Mouse (Mus musculus): ENCODE results near the gene Camk1d. TPM values are rescaled to one million over a fixed set of nuclear protein-coding genes. Genes with fewer than 3 reads are reported as not detected.
"Not testable (repeated sequence)": the region's sequence is repeated elsewhere in the genome, so short reads cannot be mapped to it uniquely, and the experiment has no call there.

Camk1d gene
- polyA plus RNA-seq, 1 experiment from 2014 or later: 10.4 TPM

DNA sequence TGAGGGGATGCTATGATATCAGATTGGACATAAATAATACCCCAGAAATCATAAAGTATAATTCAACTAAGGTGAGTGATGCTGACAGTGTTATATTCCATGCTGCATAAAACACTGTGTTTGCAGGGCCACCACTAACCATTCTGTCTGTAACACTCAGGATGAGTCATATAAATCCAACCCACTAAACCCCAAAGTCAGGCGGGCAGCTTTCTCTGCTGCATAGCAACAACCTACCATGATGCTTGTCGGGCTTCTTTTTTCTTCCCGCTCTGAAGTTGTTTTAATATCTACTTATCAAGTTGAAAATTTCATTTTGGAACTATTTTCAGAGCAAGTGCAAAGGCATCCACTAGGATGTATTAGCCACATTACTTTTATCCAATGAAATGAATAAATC, 161.1 kb downstream of the Camk1d start:
- Histone ChIP-seq H3K27me3 (no peaks in the 10 kb centered on the region), H3K9me3 (replicated peaks) (no peaks in the 10 kb centered on the region), H3K4me3 (replicated peaks) (no peak overlapping the region), H3K27ac (replicated peaks) (no peak overlapping the region), H3K36me3 (no peaks in the 10 kb centered on the region), H3K4me2 (replicated peaks) (no peak overlapping the region), H3K9ac (no peak overlapping the region), H3K4me1 (no peaks in the 10 kb centered on the region)
- ATAC-seq (ENCODE audit: insufficient number of reproducible peaks, low FRiP score, low TSS enrichment, low read depth): no peak
- 89% methylated on average over 3 of the region's 3 CpGs for WGBS

DNA sequence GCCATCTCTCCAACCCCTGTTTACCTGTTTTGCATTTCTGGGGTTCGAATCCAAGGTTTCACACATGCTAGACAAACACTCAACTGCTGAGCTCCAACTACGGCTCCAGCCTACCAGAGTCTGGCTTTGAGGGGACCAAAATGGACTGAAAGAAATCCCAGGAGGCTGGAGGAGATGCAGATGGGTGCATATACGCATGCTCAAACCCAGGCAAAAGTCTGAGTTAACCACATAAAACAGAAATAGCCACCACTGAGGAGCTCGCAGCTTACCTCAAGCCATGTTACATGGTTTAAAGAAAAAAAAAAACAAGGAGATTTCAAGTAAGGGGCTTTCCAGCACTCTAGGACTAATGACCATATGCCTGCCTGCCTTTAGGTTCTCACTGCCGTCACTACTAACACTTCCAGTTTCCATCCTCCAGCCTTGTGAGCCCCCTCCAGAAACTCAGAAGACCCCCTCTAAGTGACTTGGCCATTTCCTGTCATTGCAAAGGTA, 162.5 kb downstream of the Camk1d start:
- H3K27ac ChIP-seq (replicated peaks): no peak overlapping the region
- no peak overlapping the region for H3K9ac ChIP-seq
- no peaks in the 10 kb centered on the region for H3K4me1 ChIP-seq
- ATAC-seq (ENCODE audit: insufficient number of reproducible peaks, low FRiP score, low TSS enrichment, low read depth): no peak
- 87% methylated on average over 5 of the region's 5 CpGs for WGBS
- no peaks in the 10 kb centered on the region for H3K9me3 ChIP-seq (replicated peaks)
- H3K4me2 ChIP-seq (replicated peaks): no peak overlapping the region
- no peak overlapping the region for H3K4me3 ChIP-seq (replicated peaks)
- no peaks in the 10 kb centered on the region for H3K27me3 ChIP-seq
- no peaks in the 10 kb centered on the region for H3K36me3 ChIP-seq

DNA sequence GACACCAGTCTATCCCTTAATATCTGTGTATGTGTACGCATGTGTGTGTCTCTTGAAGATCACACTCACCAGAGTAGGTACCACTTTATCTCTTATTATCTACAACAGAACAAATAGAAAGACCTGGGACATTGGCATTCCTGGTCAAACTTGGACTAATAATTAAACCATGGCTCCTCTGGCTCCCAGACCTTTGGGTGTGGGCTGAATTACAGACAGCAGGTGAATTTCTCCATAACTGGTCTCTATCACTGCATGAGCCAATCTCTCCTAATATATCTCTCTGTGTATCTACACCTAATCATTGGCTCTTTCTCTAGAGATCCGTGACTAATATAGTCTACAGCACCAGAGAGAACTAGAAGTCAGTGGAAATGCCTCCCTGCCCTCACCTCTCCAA, 165.0 kb downstream of the Camk1d start:
- WGBS: 92% methylated on average over 2 of the region's 2 CpGs
- Histone ChIP-seq H3K27ac (replicated peaks) (no peak overlapping the region), H3K4me2 (replicated peaks) (no peak overlapping the region)

DNA sequence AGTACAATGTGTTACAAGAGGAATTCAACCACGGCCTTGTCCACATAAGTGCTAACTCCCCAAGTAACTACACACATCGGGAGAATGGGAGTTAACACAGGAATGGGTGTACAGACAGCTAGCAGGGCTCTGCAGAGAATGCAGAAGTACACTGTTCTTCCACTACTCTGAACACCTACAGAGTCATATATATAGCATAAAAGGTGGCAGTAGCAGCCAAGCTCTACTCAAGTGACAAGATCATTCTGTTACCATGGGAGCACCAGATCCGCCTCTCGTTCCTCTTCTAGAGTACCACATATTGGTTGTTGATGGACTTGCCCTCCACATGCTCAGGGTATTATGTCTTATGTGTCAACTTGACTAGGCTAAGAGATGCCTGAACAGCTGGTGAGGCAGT, 165.4 kb downstream of the Camk1d start:
- Histone ChIP-seq H3K4me2 (replicated peaks) (no peak overlapping the region), H3K36me3 (no peaks in the 10 kb centered on the region), H3K4me1 (no peaks in the 10 kb centered on the region), H3K27ac (replicated peaks) (no peak overlapping the region), H3K4me3 (replicated peaks) (no peak overlapping the region), H3K9me3 (replicated peaks) (no peaks in the 10 kb centered on the region), H3K9ac (no peak overlapping the region), H3K27me3 (no peaks in the 10 kb centered on the region)
- ATAC-seq (ENCODE audit: insufficient number of reproducible peaks, low FRiP score, low TSS enrichment, low read depth): no peak
- 90% methylated on average over 4 of the region's 4 CpGs for WGBS

More for the DNA sequence above, 165.0 kb downstream of the Camk1d start:
- Histone ChIP-seq H3K36me3 (no peaks in the 10 kb centered on the region), H3K9me3 (replicated peaks) (no peaks in the 10 kb centered on the region), H3K4me1 (no peaks in the 10 kb centered on the region), H3K9ac (no peak overlapping the region), H3K4me3 (replicated peaks) (no peak overlapping the region), H3K27me3 (no peaks in the 10 kb centered on the region)
- ATAC-seq (ENCODE audit: insufficient number of reproducible peaks, low FRiP score, low TSS enrichment, low read depth): no peak

DNA sequence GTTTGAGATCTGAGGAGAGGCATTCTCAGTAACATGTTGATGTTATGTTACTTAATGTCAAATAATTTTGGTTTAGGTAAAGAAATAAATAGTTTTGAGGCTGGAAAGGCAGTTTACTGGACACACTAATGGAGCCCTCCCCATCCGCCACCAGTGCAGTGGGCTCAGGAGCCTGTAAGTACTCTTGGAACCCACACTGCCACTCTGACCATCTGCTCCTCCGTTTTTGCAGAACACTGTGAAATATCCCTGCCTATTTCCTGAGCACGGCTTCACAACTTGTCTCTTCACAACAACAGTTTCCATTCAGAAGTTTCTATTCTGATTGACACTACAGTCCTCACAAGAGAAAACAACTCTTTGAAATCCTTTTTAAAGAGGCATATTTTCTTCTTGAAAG, 173.4 kb downstream of the Camk1d start:
- Histone ChIP-seq H3K9ac (no peak overlapping the region), H3K27ac (replicated peaks) (no peak overlapping the region), H3K27me3 (no peaks in the 10 kb centered on the region), H3K4me3 (replicated peaks) (no peak overlapping the region), H3K4me1 (no peaks in the 10 kb centered on the region), H3K4me2 (replicated peaks) (no peak overlapping the region), H3K9me3 (replicated peaks) (no peaks in the 10 kb centered on the region), H3K36me3 (no peaks in the 10 kb centered on the region)
- no peak for ATAC-seq (ENCODE audit: insufficient number of reproducible peaks, low FRiP score, low TSS enrichment, low read depth)
- 79% methylated on average over 3 of the region's 3 CpGs for WGBS

DNA sequence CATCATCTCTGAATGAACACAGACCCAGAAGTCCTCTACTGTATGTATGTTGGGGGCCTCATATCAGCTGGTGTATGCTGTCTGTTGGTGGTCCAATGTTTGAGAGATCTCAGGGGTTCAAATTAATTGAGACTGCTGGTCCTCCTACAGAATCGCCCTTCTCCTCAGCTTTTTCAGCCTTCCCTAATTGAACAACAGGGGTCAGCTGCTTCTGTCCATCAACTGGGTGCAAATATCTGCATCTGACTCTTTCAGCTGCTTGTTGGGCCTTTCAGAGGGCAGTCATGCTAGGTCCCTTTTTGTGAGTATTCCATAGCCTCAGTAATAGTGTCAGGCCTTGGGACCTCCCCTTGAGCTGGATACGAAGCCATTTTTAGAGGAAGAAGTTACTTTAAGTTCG, 174.4 kb downstream of the Camk1d start:
- WGBS: 65% methylated on average over 3 of the region's 3 CpGs
- not testable (repeated sequence) for H3K27me3 ChIP-seq; H3K4me3 ChIP-seq (replicated peaks); H3K36me3 ChIP-seq; H3K4me1 ChIP-seq; H3K9ac ChIP-seq; H3K4me2 ChIP-seq (replicated peaks); H3K9me3 ChIP-seq (replicated peaks); H3K27ac ChIP-seq (replicated peaks); ATAC-seq (ENCODE audit: insufficient number of reproducible peaks, low FRiP score, low TSS enrichment, low read depth)

DNA sequence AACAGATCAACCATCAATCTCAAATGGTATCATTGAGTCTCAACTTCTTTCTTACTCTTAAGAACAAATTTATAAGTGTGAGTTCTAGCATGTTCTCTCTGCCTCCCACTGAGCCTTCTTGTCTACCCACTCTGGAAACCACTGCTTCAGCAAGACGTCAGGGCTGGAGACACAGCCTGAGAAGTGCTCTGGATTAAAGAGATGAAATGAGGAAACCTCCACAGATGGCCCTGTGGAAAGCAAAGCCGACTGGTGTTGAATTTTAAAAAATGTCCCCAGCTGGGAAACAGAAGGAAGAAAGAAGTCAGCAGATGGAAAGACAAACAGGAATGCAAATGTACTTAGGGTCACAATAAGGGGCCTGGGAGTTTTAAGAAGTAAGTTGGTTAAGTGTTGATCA, 180.4 kb downstream of the Camk1d start:
- 41% methylated on average over 2 of the region's 2 CpGs for WGBS
- H3K9me3 ChIP-seq (replicated peaks): no peaks in the 10 kb centered on the region
- H3K36me3 ChIP-seq: no peaks in the 10 kb centered on the region
- H3K27ac ChIP-seq (replicated peaks): no peak overlapping the region
- H3K4me3 ChIP-seq (replicated peaks): no peak overlapping the region
- no peaks in the 10 kb centered on the region for H3K27me3 ChIP-seq
- no peak overlapping the region for H3K4me2 ChIP-seq (replicated peaks)
- H3K4me1 ChIP-seq: no peaks in the 10 kb centered on the region
- no peak overlapping the region for H3K9ac ChIP-seq
- ATAC-seq (ENCODE audit: insufficient number of reproducible peaks, low FRiP score, low TSS enrichment, low read depth): no peak

DNA sequence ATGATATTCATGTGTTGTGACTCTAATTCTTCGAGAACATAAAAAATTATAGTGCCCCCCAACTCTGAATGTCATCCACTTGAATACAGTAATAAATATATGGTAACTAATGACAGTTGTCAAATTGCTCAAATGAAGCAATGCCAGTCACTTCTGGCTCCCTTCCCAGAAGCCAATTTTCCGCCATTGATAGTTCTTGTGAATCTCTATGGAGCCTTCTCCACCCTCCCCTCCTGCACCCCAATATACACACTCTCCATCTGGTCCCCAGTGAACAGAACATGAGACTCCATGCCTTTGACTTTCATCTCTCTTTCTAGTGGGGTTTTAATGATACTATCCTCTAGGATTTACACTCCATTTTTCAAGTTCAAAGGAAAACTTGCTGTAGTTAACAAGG, 184.3 kb downstream of the Camk1d start:
- no peak for ATAC-seq (ENCODE audit: insufficient number of reproducible peaks, low FRiP score, low TSS enrichment, low read depth)
- Histone ChIP-seq H3K4me1 (no peaks in the 10 kb centered on the region), H3K36me3 (no peaks in the 10 kb centered on the region), H3K4me3 (replicated peaks) (no peak overlapping the region), H3K9me3 (replicated peaks) (no peaks in the 10 kb centered on the region), H3K27me3 (no peaks in the 10 kb centered on the region), H3K9ac (no peak overlapping the region), H3K4me2 (replicated peaks) (no peak overlapping the region), H3K27ac (replicated peaks) (no peak overlapping the region)
- WGBS: 66% methylated on average over 2 of the region's 2 CpGs

DNA sequence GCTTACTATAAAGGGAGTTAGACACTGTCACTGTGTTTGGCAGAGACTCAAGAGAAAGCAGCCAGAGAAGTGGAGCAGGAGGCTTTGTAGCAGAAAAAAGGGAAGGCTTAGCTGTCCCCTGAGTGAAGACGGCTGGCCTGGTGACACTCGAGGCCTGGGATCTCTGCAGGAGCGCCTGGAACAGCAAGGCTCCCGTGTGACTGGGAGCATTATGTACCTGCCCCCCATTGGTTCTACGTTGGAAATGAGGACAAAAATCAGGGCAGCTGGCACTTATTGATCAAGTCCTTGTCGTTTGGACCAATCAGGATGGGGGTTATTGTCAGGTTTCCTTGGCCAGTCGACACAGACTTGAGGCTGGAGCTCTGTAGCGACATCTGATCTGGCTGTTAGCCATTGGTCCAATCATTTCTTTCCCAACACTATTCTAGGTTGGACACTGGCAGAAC, 195.1 kb downstream of the Camk1d start:
- H3K27ac ChIP-seq (replicated peaks): no peak overlapping the region

DNA sequence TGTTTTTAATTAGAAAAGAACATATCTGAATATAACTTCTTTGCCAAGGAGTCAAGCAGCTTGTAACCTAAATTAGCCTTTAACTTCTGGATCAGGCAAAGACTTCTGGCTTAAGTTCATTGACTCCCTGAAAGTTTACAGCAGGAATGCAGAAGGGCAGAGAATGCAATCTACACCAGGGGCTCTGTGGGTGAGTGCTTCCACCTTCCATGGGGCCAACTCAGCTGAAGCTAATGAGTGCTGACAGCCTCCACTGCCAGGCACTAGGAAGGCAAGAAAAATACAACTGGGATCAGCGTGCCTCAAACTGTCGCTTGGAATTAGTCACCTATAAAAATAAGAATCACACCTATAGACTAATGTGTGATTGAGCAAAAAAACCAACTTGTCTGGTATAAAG, 199.2 kb downstream of the Camk1d start:
- no peak for ATAC-seq (ENCODE audit: insufficient number of reproducible peaks, low FRiP score, low TSS enrichment, low read depth)
- Histone ChIP-seq H3K36me3 (no peaks in the 10 kb centered on the region), H3K4me3 (replicated peaks) (no peak overlapping the region), H3K4me1 (no peaks in the 10 kb centered on the region), H3K9me3 (replicated peaks) (no peaks in the 10 kb centered on the region), H3K27me3 (no peaks in the 10 kb centered on the region), H3K27ac (replicated peaks) (no peak overlapping the region), H3K4me2 (replicated peaks) (no peak overlapping the region), H3K9ac (no peak overlapping the region)
- WGBS: 39% methylated on average over 2 of the region's 2 CpGs

More for the DNA sequence above, 195.1 kb downstream of the Camk1d start:
- Histone ChIP-seq H3K4me2 (replicated peaks) (no peak overlapping the region), H3K4me3 (replicated peaks) (no peak overlapping the region), H3K36me3 (no peaks in the 10 kb centered on the region), H3K9ac (no peak overlapping the region), H3K9me3 (replicated peaks) (no peaks in the 10 kb centered on the region), H3K27me3 (no peaks in the 10 kb centered on the region), H3K4me1 (no peaks in the 10 kb centered on the region)
- WGBS: 62% methylated on average over 8 of the region's 8 CpGs
- no peak for ATAC-seq (ENCODE audit: insufficient number of reproducible peaks, low FRiP score, low TSS enrichment, low read depth)

DNA sequence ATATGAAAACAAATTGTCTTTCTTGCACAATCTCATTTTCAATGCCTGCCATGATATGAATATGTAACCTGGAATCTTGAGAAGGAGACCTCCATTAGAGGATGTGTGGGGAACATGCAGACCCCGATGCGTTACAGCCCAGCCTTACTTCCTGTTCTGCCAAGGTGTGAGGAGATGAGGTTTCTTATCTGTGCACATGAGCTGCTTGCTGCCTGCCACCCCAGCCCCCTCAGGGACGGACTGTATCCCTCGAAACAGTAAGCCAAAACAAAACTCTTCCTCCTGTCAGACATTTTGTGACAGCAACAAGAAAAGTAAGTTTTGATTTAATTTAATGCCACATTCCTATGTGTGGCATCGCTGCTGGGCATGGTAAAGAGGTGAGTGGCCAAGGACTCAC, 200.2 kb downstream of the Camk1d start:
- Histone ChIP-seq H3K9ac (no peak overlapping the region), H3K27me3 (no peaks in the 10 kb centered on the region), H3K36me3 (no peaks in the 10 kb centered on the region), H3K9me3 (replicated peaks) (no peaks in the 10 kb centered on the region), H3K4me1 (no peaks in the 10 kb centered on the region), H3K27ac (replicated peaks) (no peak overlapping the region), H3K4me3 (replicated peaks) (no peak overlapping the region), H3K4me2 (replicated peaks) (no peak overlapping the region)
- no peak for ATAC-seq (ENCODE audit: insufficient number of reproducible peaks, low FRiP score, low TSS enrichment, low read depth)
- 90% methylated on average over 5 of the region's 5 CpGs for WGBS

DNA sequence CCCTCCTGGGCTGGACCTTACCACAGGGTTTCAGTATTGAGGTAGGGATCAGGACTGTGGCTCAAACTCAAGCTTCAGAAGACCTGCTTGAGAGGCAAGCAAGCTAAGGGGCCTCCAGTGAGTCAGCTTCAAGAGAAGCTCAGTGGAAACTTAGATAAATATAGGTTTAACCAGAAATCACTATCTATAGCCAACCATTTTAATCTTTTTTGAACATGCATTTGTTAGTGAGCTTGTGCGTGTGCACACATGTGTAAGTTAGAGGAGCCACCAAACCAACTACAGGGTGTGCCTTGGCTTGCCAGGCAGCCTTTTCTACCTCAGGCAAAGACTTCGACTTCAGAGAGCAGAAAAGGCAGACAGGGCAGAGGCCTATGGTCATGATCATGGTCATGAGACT, 200.7 kb downstream of the Camk1d start:
- Histone ChIP-seq H3K4me1 (no peaks in the 10 kb centered on the region), H3K4me2 (replicated peaks) (no peak overlapping the region), H3K27ac (replicated peaks) (no peak overlapping the region), H3K9me3 (replicated peaks) (no peaks in the 10 kb centered on the region), H3K4me3 (replicated peaks) (no peak overlapping the region), H3K9ac (no peak overlapping the region), H3K36me3 (no peaks in the 10 kb centered on the region), H3K27me3 (no peaks in the 10 kb centered on the region)
- WGBS: 75% methylated on average over 2 of the region's 2 CpGs
- ATAC-seq (ENCODE audit: insufficient number of reproducible peaks, low FRiP score, low TSS enrichment, low read depth): no peak
